Mouse (Mus musculus) bone marrow, adult 2 months (tissue): ENCODE measurements at regions not wholly inside any gene's neighbourhood (a gene's known extent, or its start where the extent isn't known, plus 50 kb on each side); places are given as distances from the start of the nearest gene placed in this dataset.

ENCODE experiments used
- CTCF ChIP-seq: fragments of 200-500 bp; IDR thresholded peaks from 2 replicates; pipeline ENCODE4 v1.5.1; 2011; ENCODE audit warnings: low read length, control low read depth; ENCODE audit not compliant: control insufficient read depth, insufficient read depth
- POLR2A ChIP-seq: fragments of 200-500 bp; IDR thresholded peaks from 2 replicates; pipeline ENCODE4 v1.6.1; 2011; ENCODE audit warnings: low read depth, mild to moderate bottlenecking, control low read depth, low read length, borderline replicate concordance; ENCODE audit not compliant: control insufficient read depth

- TF ChIP-seq CTCF = no peak
- no peak for TF ChIP-seq POLR2A
Observed at GRCm38 (mm10) chr2:138670307-138670706, 413.9 kb downstream of the Btbd3 start.
